Mouse (Mus musculus): ENCODE data around the gene Clic5. TPM values are rescaled to one million over a fixed set of nuclear protein-coding genes. Genes with fewer than 3 reads are reported as not detected.

Clic5 gene
- 0.56 and 0.64 TPM in 2 replicates for polyA plus RNA-seq (2016; fragmentation: Nextera tagmentation; extraction: Ambion mirVana)

DNA sequence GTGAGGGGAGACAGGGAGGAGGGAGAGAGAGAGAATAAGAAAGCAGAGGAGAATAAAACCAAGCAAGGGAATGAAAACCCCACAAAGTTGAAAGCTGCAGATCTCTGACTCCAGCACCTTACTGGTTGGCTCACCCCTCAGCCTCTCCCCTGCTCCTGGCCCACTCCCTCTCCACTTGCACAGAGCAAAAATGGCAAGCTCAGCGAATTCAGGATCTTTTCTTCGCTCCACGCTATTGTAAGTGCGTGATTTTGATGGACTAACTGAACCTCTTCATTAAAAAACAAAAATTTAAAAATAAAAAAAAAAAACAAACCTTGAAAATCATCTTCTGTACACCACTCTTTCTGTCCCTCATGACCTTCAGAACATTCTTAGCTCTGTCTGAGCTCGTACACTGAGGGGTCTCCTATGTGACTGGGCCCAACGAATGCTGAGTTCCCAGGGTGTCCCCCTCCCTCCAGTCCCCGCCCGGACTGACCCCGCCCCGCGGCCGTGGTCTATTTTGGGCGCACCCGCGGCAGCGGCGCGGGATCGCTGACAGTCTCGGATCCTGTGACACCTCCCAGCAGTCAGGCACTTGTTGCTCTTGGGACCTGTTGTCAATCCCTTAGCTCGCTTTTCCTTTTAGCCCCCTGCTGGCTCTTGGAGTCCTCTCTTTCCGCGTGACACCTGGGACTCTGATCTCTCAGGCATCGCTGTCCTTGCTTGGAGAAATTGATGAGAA is at the start of gene Clic5:
Gene Clic5, plus strand, starts transcription at position 543 of the 727 bp plus-strand sequence.
- WGBS, result 4% methylated on average over 24 of the region's 24 CpGs
- H3K4me3 ChIP-seq, result peak within 1 kb of the TSS; percentile 40
- H3K36me3 ChIP-seq, result no peaks in the 10 kb centered on the region
- H3K9ac ChIP-seq, result peak within 1 kb of the TSS; percentile 12; the same call in 1 of the 2 replicates
- no peaks in the 10 kb centered on the region; the same call in 1 of the 2 replicates for H3K4me1 ChIP-seq
- no peak for ATAC-seq (ENCODE audit: insufficient number of reproducible peaks, insufficient read depth, low FRiP score, low TSS enrichment)
- H3K9me3 ChIP-seq, result no peaks in the 10 kb centered on the region
- H3K4me2 ChIP-seq (replicated peaks), result peak within 1 kb of the TSS; percentile 87
- H3K27ac ChIP-seq, result no peak within 1 kb of the TSS
- H3K27me3 ChIP-seq, result peaks cover 21% of the 10 kb centered on the region; the same call in 1 of the 2 replicates

DNA sequence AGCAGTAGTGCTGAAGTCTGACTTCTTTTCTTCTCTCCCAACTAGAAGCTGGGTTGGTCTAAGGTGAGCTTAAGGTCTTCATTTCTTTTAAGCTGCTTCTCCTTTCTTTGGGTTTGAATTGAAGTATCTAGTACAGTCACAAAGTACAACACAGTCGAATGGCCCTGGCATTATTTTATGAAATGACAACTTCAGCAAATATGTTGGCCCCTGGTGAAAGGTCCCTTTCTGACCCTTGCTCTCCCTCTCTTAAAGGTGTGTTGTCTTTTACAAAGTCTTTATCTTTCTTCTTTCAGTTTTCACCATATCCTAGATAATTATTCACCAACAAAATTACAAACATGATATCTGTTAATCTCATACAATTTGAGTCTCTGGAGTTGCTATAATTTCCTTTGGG is 42.6 kb upstream of the Clic5 start:
- no peak overlapping the region for H3K4me2 ChIP-seq (replicated peaks)
- H3K27me3 ChIP-seq, result no peaks in the 10 kb centered on the region
- 74% methylated on average over 1 of the region's 1 CpGs for WGBS
- H3K9ac ChIP-seq, result no peak overlapping the region
- H3K4me1 ChIP-seq, result no peaks in the 10 kb centered on the region
- no peaks in the 10 kb centered on the region for H3K36me3 ChIP-seq
- no peak for ATAC-seq (ENCODE audit: insufficient number of reproducible peaks, insufficient read depth, low FRiP score, low TSS enrichment)
- H3K9me3 ChIP-seq, result no peaks in the 10 kb centered on the region
- no peak overlapping the region for H3K27ac ChIP-seq
- no peak overlapping the region for H3K4me3 ChIP-seq

DNA sequence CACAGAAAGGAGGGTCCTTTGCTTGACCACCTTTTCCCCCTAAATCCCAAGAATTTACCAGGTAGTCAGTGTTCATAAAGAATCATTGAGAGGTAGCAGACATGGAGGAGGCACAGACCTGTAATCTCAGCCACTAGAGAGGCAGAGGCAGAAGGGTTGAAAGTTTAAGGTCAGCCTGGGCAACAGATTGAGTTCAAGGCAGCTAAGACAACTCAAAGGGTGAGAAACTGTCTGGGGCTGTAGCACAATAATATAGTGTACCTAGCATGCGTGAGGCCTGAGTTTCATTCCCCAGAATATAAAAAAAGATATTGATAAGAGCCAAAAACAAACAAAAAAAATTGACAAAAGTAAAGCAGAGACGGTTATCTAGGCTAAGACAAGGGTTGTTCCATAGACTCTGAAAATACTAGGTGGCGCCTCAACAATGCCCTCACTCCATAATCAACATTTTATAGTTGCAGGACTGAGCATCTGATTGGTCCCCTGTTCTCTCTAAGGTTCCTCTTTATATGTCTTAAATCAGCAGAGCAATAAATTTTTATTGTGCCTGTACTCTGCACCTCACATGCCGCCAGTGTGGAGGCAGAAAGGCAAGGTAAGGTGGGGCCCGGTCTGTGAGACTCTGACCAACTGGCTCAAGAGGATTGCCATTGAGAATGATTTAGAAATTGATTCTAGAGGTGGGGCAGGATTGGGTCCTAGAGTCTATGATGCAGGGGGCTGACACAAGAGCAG is 40.1 kb upstream of the Clic5 start:
- Histone ChIP-seq H3K4me3 (no peak overlapping the region), H3K27me3 (no peaks in the 10 kb centered on the region), H3K9me3 (no peaks in the 10 kb centered on the region), H3K4me1 (no peaks in the 10 kb centered on the region), H3K36me3 (no peaks in the 10 kb centered on the region), H3K9ac (no peak overlapping the region), H3K4me2 (replicated peaks) (no peak overlapping the region), H3K27ac (no peak overlapping the region)
- no peak for ATAC-seq (ENCODE audit: insufficient number of reproducible peaks, insufficient read depth, low FRiP score, low TSS enrichment)
- WGBS, result 91% methylated on average over 5 of the region's 5 CpGs

DNA sequence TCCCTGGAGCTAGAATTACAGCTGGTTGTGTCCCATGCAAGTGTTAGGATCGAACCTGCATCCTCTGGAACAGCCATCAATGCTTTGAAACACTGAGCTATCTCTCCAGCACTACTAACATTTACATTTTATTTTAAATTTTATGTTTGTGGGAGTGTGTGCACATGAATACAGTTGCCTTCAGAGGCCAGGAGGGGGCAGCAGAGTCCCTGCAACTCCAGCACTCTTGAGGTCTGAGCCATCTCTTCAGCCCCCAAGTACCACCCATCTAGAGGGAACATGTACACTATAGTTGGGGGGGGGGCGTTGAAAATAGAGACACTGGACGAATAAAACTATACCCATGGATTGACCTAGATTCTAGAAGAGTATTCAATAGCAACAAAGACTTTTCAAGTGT is 37.3 kb upstream of the Clic5 start:
- 59% methylated on average over 3 of the region's 3 CpGs for WGBS
- Histone ChIP-seq H3K9ac (no peak overlapping the region), H3K36me3 (no peaks in the 10 kb centered on the region), H3K9me3 (no peaks in the 10 kb centered on the region), H3K27me3 (no peaks in the 10 kb centered on the region), H3K4me2 (replicated peaks) (no peak overlapping the region), H3K4me1 (no peaks in the 10 kb centered on the region), H3K27ac (no peak overlapping the region), H3K4me3 (no peak overlapping the region)
- ATAC-seq (ENCODE audit: insufficient number of reproducible peaks, insufficient read depth, low FRiP score, low TSS enrichment), result no peak

DNA sequence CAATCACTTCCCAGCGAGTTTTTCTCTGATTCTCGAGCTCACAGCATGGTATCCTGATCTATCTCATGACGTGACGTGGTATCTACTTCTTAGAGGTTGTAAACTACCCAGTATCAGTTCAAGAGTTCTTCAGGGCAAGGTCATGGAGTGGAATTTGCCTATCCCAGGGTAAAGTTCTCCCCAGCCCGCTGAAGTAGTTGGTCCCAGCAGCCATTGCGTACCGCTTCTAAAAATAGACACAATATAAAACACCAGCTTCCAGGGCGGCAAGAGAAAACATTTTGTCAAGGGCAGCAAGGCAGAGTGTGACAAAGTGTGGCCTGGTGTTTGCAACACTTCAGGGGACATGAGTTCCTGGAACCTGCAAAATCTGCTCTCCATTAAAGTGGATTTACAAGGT is 36.5 kb upstream of the Clic5 start:
- H3K4me2 ChIP-seq (replicated peaks), result no peak overlapping the region
- no peaks in the 10 kb centered on the region for H3K9me3 ChIP-seq
- H3K36me3 ChIP-seq, result no peaks in the 10 kb centered on the region
- no peak overlapping the region for H3K4me3 ChIP-seq
- H3K27me3 ChIP-seq, result no peaks in the 10 kb centered on the region
- no peak for ATAC-seq (ENCODE audit: insufficient number of reproducible peaks, insufficient read depth, low FRiP score, low TSS enrichment)
- H3K27ac ChIP-seq, result no peak overlapping the region
- no peaks in the 10 kb centered on the region for H3K4me1 ChIP-seq
- 80% methylated on average over 8 of the region's 8 CpGs for WGBS
- H3K9ac ChIP-seq, result no peak overlapping the region

DNA sequence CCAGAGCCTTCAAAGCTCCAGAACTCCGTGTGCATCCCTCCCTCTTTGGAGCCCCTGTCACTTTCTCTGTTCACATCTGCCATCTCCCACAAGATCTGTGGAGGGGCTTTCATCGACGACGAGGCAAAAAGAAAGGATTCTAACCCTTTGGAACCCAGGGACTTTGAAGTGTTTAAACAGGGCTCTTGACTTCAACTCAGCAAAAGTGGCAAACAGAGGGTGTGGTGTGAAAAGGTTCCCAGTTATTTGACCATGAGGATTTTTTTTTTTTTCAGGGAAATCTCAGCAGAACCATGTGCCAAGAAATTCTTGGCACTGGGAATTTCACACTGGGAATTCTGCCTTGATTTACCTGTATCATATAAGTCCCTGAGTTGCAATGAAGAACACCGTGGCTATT is 34.5 kb upstream of the Clic5 start:
- Histone ChIP-seq H3K4me3 (no peak overlapping the region), H3K4me2 (replicated peaks) (no peak overlapping the region), H3K27ac (no peak overlapping the region), H3K9ac (no peak overlapping the region), H3K36me3 (no peaks in the 10 kb centered on the region), H3K9me3 (no peaks in the 10 kb centered on the region), H3K27me3 (no peaks in the 10 kb centered on the region), H3K4me1 (no peaks in the 10 kb centered on the region)
- 52% methylated on average over 5 of the region's 5 CpGs for WGBS
- no peak for ATAC-seq (ENCODE audit: insufficient number of reproducible peaks, insufficient read depth, low FRiP score, low TSS enrichment)

DNA sequence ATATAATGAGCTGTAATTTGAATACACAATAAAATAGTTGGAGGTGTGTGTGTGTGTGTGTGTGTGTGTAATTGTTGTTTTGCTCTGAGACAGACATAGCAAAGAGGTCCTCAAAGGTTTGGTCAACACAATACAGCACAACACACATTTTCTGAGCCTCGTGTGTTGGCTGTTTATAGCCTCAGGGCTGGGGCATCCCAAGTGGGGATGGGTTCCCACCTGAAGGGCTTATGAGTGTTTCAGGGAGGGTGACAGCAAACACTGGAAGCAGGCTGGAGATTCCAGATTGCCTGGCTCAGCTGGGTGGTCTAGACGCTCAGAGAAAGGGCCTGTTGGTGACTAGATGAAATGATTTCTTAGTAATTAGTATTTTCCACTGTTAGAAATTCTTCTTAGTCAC is 33.2 kb upstream of the Clic5 start:
- 74% methylated on average over 2 of the region's 2 CpGs for WGBS
- no peak for ATAC-seq (ENCODE audit: insufficient number of reproducible peaks, insufficient read depth, low FRiP score, low TSS enrichment)
- H3K4me2 ChIP-seq (replicated peaks), result no peak overlapping the region
- H3K4me1 ChIP-seq, result no peaks in the 10 kb centered on the region
- H3K4me3 ChIP-seq, result no peak overlapping the region
- no peak overlapping the region for H3K9ac ChIP-seq
- no peaks in the 10 kb centered on the region for H3K36me3 ChIP-seq
- H3K27ac ChIP-seq, result no peak overlapping the region
- H3K9me3 ChIP-seq, result no peaks in the 10 kb centered on the region
- H3K27me3 ChIP-seq, result no peaks in the 10 kb centered on the region

DNA sequence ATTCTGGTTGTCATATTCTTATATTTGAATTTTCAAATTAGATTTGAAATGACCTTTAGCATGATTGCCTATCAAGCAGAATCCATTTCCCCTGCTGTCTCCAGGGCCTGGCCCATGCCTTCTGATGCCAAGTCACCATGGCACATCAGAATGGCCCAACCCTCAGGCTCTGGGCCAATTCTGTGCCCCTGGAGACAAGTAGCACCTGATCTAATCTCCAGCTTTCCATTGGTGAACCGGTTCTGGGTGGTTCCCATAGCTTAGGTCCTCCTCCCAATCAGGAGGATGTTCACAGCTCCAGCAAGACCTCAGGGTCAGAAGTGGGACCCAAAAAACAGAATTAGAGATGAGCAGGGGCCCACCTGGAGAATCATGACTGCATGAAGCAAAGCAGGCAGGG is 30.2 kb upstream of the Clic5 start:
- Histone ChIP-seq H3K9ac (no peak overlapping the region), H3K27ac (no peak overlapping the region), H3K36me3 (no peaks in the 10 kb centered on the region), H3K9me3 (no peaks in the 10 kb centered on the region), H3K27me3 (no peaks in the 10 kb centered on the region), H3K4me2 (replicated peaks) (no peak overlapping the region), H3K4me1 (peaks cover 9% of the 10 kb centered on the region), H3K4me3 (no peak overlapping the region)
- ATAC-seq (ENCODE audit: insufficient number of reproducible peaks, insufficient read depth, low FRiP score, low TSS enrichment), result no peak
- 67% methylated on average over 1 of the region's 1 CpGs for WGBS

DNA sequence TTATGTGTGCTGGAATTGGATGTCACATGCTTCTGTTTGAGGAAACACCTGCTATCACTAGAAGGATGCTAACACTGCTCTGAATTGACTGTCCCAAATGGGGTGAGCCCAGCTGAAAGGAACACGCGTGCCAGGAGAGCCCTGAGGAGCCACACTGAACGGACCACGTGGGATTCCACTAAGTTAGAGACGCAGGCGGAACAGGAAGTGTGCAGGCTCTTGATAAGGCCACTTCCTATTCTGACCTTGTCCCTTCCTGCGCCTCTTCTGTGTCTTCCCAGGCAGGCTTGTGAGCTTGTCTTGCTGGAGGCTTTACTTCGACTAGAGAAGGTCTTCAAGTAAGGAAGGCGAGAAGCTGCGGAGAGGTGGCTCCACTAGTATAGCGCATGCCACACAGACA is 27.9 kb upstream of the Clic5 start:
- no peaks in the 10 kb centered on the region for H3K9me3 ChIP-seq
- no peak for ATAC-seq (ENCODE audit: insufficient number of reproducible peaks, insufficient read depth, low FRiP score, low TSS enrichment)
- H3K27ac ChIP-seq, result no peak overlapping the region
- 89% methylated on average over 11 of the region's 11 CpGs for WGBS
- H3K36me3 ChIP-seq, result no peaks in the 10 kb centered on the region
- H3K9ac ChIP-seq, result no peak overlapping the region
- H3K27me3 ChIP-seq, result no peaks in the 10 kb centered on the region
- H3K4me2 ChIP-seq (replicated peaks), result no peak overlapping the region
- no peak overlapping the region for H3K4me3 ChIP-seq
- peaks cover 9% of the 10 kb centered on the region for H3K4me1 ChIP-seq

DNA sequence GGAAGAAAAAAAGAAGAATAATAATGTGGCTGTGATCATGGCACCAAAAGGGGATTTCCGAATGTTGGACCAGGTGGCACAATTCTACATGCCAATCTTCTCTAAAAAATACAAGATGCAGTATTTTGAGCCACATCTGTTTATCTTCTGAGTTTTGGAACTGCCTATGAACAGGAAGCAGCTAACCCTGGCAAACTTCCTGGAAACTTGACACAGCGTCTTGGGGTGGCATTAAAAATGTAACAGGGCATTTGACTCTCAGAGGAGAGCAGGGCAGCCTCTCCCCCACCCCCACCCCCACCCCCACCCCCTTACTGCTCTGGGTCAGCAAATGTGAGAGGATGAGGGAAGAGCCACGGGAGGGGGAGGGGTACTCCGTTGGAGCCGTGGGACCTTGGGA is 25.9 kb upstream of the Clic5 start:
- Histone ChIP-seq H3K4me3 (no peak overlapping the region), H3K9ac (no peak overlapping the region), H3K27ac (no peak overlapping the region), H3K4me1 (peaks cover 14% of the 10 kb centered on the region), H3K4me2 (replicated peaks) (peak overlapping the region; percentile 22; the same call in 1 of the 2 replicates), H3K9me3 (no peaks in the 10 kb centered on the region), H3K27me3 (no peaks in the 10 kb centered on the region), H3K36me3 (no peaks in the 10 kb centered on the region)
- WGBS, result 29% methylated on average over 5 of the region's 5 CpGs
- no peak for ATAC-seq (ENCODE audit: insufficient number of reproducible peaks, insufficient read depth, low FRiP score, low TSS enrichment)

DNA sequence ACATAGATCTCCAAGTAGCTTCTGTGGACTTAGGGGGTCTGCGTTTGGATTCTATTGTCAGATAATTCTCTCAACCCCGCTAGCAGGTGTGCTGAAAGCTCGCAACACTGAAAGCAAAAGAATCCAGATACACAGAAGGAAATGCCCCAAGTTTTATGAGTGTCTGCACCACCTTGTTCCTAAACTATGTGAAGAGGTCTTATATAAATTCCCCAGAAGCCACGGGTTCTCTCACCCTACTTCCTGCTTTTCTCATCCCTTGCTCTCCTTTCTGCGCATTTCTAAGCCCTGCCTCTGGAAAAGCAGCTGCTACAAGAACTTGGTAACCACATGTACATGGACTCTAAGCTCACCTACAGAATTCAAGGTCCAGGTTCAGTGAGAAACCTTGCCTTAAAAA is 25.4 kb upstream of the Clic5 start:
- Histone ChIP-seq H3K4me3 (no peak overlapping the region), H3K4me2 (replicated peaks) (peak overlapping the region; percentile 22; the same call in 1 of the 2 replicates), H3K4me1 (peaks cover 14% of the 10 kb centered on the region), H3K27me3 (no peaks in the 10 kb centered on the region), H3K36me3 (no peaks in the 10 kb centered on the region), H3K9ac (no peak overlapping the region), H3K9me3 (no peaks in the 10 kb centered on the region), H3K27ac (no peak overlapping the region)
- ATAC-seq (ENCODE audit: insufficient number of reproducible peaks, insufficient read depth, low FRiP score, low TSS enrichment), result no peak
- 71% methylated on average over 5 of the region's 5 CpGs for WGBS

DNA sequence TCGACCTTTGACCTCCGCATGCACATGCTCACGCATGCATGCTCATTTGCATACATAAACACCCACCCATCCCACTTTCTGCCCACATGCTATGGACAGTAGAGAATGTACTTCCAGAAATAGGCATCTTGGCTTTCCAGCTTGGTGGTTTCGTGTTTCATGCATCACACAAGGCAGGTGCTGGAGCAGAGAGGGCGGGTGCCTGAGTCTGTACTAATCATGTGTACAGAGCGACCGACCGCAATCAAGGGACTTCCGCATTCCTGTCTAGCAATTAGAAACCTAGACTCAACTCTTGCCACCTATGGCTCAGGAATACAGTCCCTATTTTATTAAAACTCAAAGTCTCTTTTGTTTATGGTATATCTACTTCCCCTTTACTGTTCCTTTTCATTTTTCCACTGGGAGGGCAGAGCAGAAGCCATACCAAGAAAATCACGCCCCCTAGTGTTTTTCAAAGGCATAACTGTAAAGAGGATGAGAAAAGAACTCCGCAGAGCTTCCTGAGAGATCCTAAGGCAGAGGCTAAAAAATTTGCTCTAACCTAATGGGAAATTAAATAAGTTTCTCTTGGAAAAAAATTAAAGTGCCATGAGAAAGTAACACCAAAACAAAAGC is 22.5 kb upstream of the Clic5 start:
- no peak for ATAC-seq (ENCODE audit: insufficient number of reproducible peaks, insufficient read depth, low FRiP score, low TSS enrichment)
- no peak overlapping the region for H3K4me2 ChIP-seq (replicated peaks)
- no peaks in the 10 kb centered on the region for H3K9me3 ChIP-seq
- no peaks in the 10 kb centered on the region for H3K36me3 ChIP-seq
- no peak overlapping the region for H3K9ac ChIP-seq
- H3K27ac ChIP-seq, result no peak overlapping the region
- 65% methylated on average over 11 of the region's 11 CpGs for WGBS
- no peaks in the 10 kb centered on the region for H3K27me3 ChIP-seq
- H3K4me3 ChIP-seq, result no peak overlapping the region
- H3K4me1 ChIP-seq, result peaks cover 14% of the 10 kb centered on the region

Measured in embryonic facial prominence, embryonic 12.5 days (tissue).